In the genomic region with DNA sequence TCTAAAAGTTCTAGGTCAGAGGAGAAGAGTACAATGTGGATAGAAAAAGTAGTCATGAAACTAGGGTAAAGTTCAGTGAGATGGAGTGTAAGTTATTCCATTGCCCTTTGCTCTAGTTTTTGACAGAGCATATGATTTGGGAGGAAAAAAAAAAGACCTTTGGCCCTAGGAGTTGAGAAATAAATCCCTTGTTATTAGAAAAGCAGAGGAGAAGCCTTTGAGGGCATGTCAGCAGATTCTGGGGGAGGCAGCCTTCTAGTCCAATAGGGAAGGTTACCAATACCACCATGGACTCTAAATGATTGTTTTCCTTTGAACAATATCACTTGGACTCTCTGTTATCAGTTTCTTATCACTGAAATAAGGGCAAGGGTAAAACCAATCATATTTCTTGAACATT, we compare ENCODE assay signal across 19 mouse cellular contexts. TPM values are rescaled to one million over a fixed set of nuclear protein-coding genes. Genes with fewer than 3 reads are reported as not detected.
A peak's percentile ranks its signal among the peaks of the same experiment; 100 is the strongest.
DNase-seq lines count a peak whose midpoint lies in the region; ATAC-seq and TF ChIP-seq lines count a peak whose summit lies in the region.
"Not testable (repeated sequence)": the region's sequence is repeated elsewhere in the genome, so short reads cannot be mapped to it uniquely, and the experiment has no call there.
"Had no signal": no experiment of that assay in that cellular context is flagged by ENCODE, and none has a peak within 500 bp of the region (broad histone marks: within the 10 kb centered on the region; RNA-seq: fewer than 3 reads in every experiment).

No protein-coding gene starts in this region.

- not testable (repeated sequence) for H3K4me1 ChIP-seq in intestine, embryonic 15.5 days (replicated peaks); liver, postnatal 0 days (ENCODE audit: insufficient read depth)

- H3K27ac ChIP-seq in intestine, embryonic 15.5 days: not testable (repeated sequence)
- peak overlapping the region; percentile 86 for H3K27ac ChIP-seq in liver, postnatal 0 days (ENCODE audit: low read depth)

- H3K9me3 ChIP-seq in intestine, embryonic 15.5 days; liver, postnatal 0 days (ENCODE audit: low read length): not testable (repeated sequence)

- peak; percentile 19 to 36 for DNase-seq in adrenal gland, adult (ENCODE audit: inconsistent age in 2 of 2, low spot score in 1 of 2)
- peak; percentile 51 for DNase-seq in kidney, adult 11 months
- peak; percentile 87 for DNase-seq in kidney, adult 9 months
- DNase-seq in kidney, postnatal 25 days: peak; percentile 13 to 67
- DNase-seq in liver, postnatal 0 days: not testable (repeated sequence)

- H3K36me3 ChIP-seq in intestine, embryonic 15.5 days; liver, postnatal 0 days (replicated peaks; ENCODE audit: insufficient read depth, low read length): not testable (repeated sequence)

- not testable (repeated sequence) for H3K27me3 ChIP-seq in intestine, embryonic 15.5 days (replicated peaks); liver, postnatal 0 days (ENCODE audit: insufficient read depth, low read length)

- H3K4me3 ChIP-seq in intestine, embryonic 15.5 days (replicated peaks); liver, postnatal 0 days (ENCODE audit: low read depth, low read length): not testable (repeated sequence)

- not testable (repeated sequence) for H3K4me2 ChIP-seq in intestine, embryonic 15.5 days (replicated peaks); liver, postnatal 0 days (ENCODE audit: low read depth, low read length)

- not testable (repeated sequence) for TF ChIP-seq CTCF in liver, postnatal 0 days (IDR thresholded peaks at IDR 0.05; ENCODE audit: low read depth)

- peak; percentile 96 for TF ChIP-seq EP300 in liver, postnatal 0 days (IDR thresholded peaks at IDR 0.05; ENCODE audit: low read depth)

- not testable (repeated sequence) for H3K9ac ChIP-seq in intestine, embryonic 15.5 days; liver, postnatal 0 days (replicated peaks)

- peak; percentile 85 for ATAC-seq in intestine, embryonic 15.5 days
- peak; percentile 96 for ATAC-seq in liver, postnatal 0 days

RNA-seq across cellular contexts. Expression of gene Cyp4a10, which starts 4.1 kb away (rescaled TPM):
- polyA plus RNA-seq in intestine, embryonic 15.5 days (2015; fragmentation: Nextera tagmentation; extraction: Ambion mirVana): 0.06 and 0.15 TPM in 2 replicates
- 550 and 554 TPM in 2 replicates for polyA plus RNA-seq in liver, postnatal 0 days (2015; fragmentation: Nextera tagmentation; extraction: Ambion mirVana)
- polyA plus RNA-seq: brain, embryonic 14.5 days; embryonic facial prominence, embryonic 11.5 days; embryonic facial prominence, embryonic 14.5 days; forebrain, embryonic 10.5 days; forebrain, embryonic 13.5 days; forebrain, embryonic 16.5 days; G1E; heart, embryonic 11.5 days; heart, embryonic 14.5 days; heart, postnatal 0 days; hindbrain, embryonic 12.5 days; hindbrain, embryonic 15.5 days; Patski had no signal

RNA-seq across cellular contexts. Expression of gene Cyp4a14, which starts 18.0 kb away (rescaled TPM):
- not detected in 2 replicates for polyA plus RNA-seq in intestine, embryonic 15.5 days (2015; fragmentation: Nextera tagmentation; extraction: Ambion mirVana)
- polyA plus RNA-seq in liver, postnatal 0 days (2015; fragmentation: Nextera tagmentation; extraction: Ambion mirVana): 935 and 984 TPM in 2 replicates
- polyA plus RNA-seq: brain, embryonic 14.5 days; embryonic facial prominence, embryonic 11.5 days; embryonic facial prominence, embryonic 14.5 days; forebrain, embryonic 10.5 days; forebrain, embryonic 13.5 days; forebrain, embryonic 16.5 days; G1E; heart, embryonic 11.5 days; heart, embryonic 14.5 days; hindbrain, embryonic 12.5 days; hindbrain, embryonic 15.5 days; Patski had no signal

RNA-seq across cellular contexts. Expression of gene Cyp4a31, which starts 49.5 kb away (rescaled TPM):
- not detected in 2 replicates for polyA plus RNA-seq in intestine, embryonic 15.5 days (2015; fragmentation: Nextera tagmentation; extraction: Ambion mirVana)
- 108 and 116 TPM in 2 replicates for polyA plus RNA-seq in liver, postnatal 0 days (2015; fragmentation: Nextera tagmentation; extraction: Ambion mirVana)
- polyA plus RNA-seq: brain, embryonic 14.5 days; embryonic facial prominence, embryonic 11.5 days; embryonic facial prominence, embryonic 14.5 days; forebrain, embryonic 10.5 days; forebrain, embryonic 13.5 days; forebrain, embryonic 16.5 days; G1E; heart, embryonic 11.5 days; heart, embryonic 14.5 days; heart, postnatal 0 days; hindbrain, embryonic 12.5 days; hindbrain, embryonic 15.5 days; Patski had no signal

Comparison
In these comparisons a context has a peak if more than half of its experiments do, and no peak if none do; other contexts are left out.
1. RNA of gene Cyp4a10, which starts 4.1 kb away (polyA plus RNA-seq): 550 to 554 TPM in liver, postnatal 0 days; 0.06 to 0.15 TPM in intestine, embryonic 15.5 days; every median in the first group is over 100 times any median in the second.
2. RNA of gene Cyp4a14, which starts 18.0 kb away (polyA plus RNA-seq): 935 to 984 TPM in liver, postnatal 0 days; not detected in intestine, embryonic 15.5 days; every median in the first group is over 100 times any median in the second.
3. RNA of gene Cyp4a31, which starts 49.5 kb away (polyA plus RNA-seq): 108 to 116 TPM in liver, postnatal 0 days; not detected in intestine, embryonic 15.5 days; every median in the first group is over 100 times any median in the second.